Mouse (Mus musculus): Measurements from ENCODE around the gene Als2. TPM values are rescaled to one million over a fixed set of nuclear protein-coding genes. Genes with fewer than 3 reads are reported as not detected.

Gene Als2
- total RNA-seq (2014; rRNA removed) (32.8 and 35.9 TPM in 2 replicates), polyA plus RNA-seq (2015; fragmentation: Nextera tagmentation; extraction: Ambion mirVana) (11.6 and 12.1 TPM in 2 replicates)

- under 1% methylated on average over 58 of the region's 58 CpGs for WGBS
- ATAC-seq = peak; percentile 98
Measured at GRCm38 (mm10) chr1:59236856-59237441, at the start of gene Als2. Gene Als2 (minus strand): TSS chr1:59237231.

GRCm38 (mm10) chr1:59286316-59286850 lies 49.4 kb upstream of the Als2 start:
- no peak overlapping the region for H3K4me2 ChIP-seq (ENCODE audit: low read depth, low read length)
- 77% methylated on average over 13 of the region's 13 CpGs for WGBS

More at GRCm38 (mm10) chr1:59236856-59237441, at the start of gene Als2:
- H3K36me3 ChIP-seq (ENCODE audit: insufficient read depth, low read length) = no peaks in the 10 kb centered on the region
- H3K4me2 ChIP-seq (ENCODE audit: low read depth, low read length) = peak within 1 kb of the TSS; percentile 92
- H3K27me3 ChIP-seq (ENCODE audit: insufficient read depth, low read length) = no peaks in the 10 kb centered on the region
- no peaks in the 10 kb centered on the region for H3K9me3 ChIP-seq (ENCODE audit: low read length)
- H3K27ac ChIP-seq = peak within 1 kb of the TSS; percentile 83
- H3K9ac ChIP-seq (replicated peaks; ENCODE audit: low read length) = peak within 1 kb of the TSS; percentile 81
- no peaks in the 10 kb centered on the region; the same call in 1 of the 2 replicates for H3K4me1 ChIP-seq (ENCODE audit: insufficient read depth, low read length)
- TF ChIP-seq CTCF (IDR thresholded peaks at IDR 0.05; ENCODE audit: low read depth) = no peak
- peak within 1 kb of the TSS; percentile 91 for H3K4me3 ChIP-seq (ENCODE audit: low read length)
- DNase-seq (ENCODE audit: low spot score) = peak; percentile 99

GRCm38 (mm10) chr1:59285880-59286279 lies 48.8 kb upstream of the Als2 start:
- no peaks in the 10 kb centered on the region for H3K9me3 ChIP-seq (ENCODE audit: low read length)
- no peaks in the 10 kb centered on the region for H3K36me3 ChIP-seq (ENCODE audit: insufficient read depth, low read length)
- WGBS = 92% methylated on average over 5 of the region's 5 CpGs

More at GRCm38 (mm10) chr1:59286316-59286850, 49.4 kb upstream of the Als2 start:
- Histone ChIP-seq H3K4me3 (ENCODE audit: low read length) (no peak overlapping the region), H3K36me3 (ENCODE audit: insufficient read depth, low read length) (no peaks in the 10 kb centered on the region), H3K4me1 (ENCODE audit: insufficient read depth, low read length) (no peaks in the 10 kb centered on the region), H3K9ac (replicated peaks; ENCODE audit: low read length) (no peak overlapping the region), H3K27ac (no peak overlapping the region), H3K9me3 (ENCODE audit: low read length) (no peaks in the 10 kb centered on the region), H3K27me3 (ENCODE audit: insufficient read depth, low read length) (no peaks in the 10 kb centered on the region)
- peak; percentile 6; the same call in 1 of the 2 replicates for TF ChIP-seq CTCF (IDR thresholded peaks at IDR 0.05; ENCODE audit: low read depth)
- DNase-seq (ENCODE audit: low spot score) (no peak), ATAC-seq (no peak)

GRCm38 (mm10) chr1:59272189-59272588 lies 35.2 kb upstream of the Als2 start:
- no peak for ATAC-seq
- TF ChIP-seq CTCF (IDR thresholded peaks at IDR 0.05; ENCODE audit: low read depth) = no peak
- WGBS = 62% methylated on average over 3 of the region's 3 CpGs

More at GRCm38 (mm10) chr1:59285880-59286279, 48.8 kb upstream of the Als2 start:
- Histone ChIP-seq H3K9ac (replicated peaks; ENCODE audit: low read length) (no peak overlapping the region), H3K4me3 (ENCODE audit: low read length) (no peak overlapping the region), H3K4me2 (ENCODE audit: low read depth, low read length) (no peak overlapping the region), H3K27me3 (ENCODE audit: insufficient read depth, low read length) (no peaks in the 10 kb centered on the region), H3K27ac (no peak overlapping the region), H3K4me1 (ENCODE audit: insufficient read depth, low read length) (no peaks in the 10 kb centered on the region)
- TF ChIP-seq CTCF (IDR thresholded peaks at IDR 0.05; ENCODE audit: low read depth) = no peak
- DNase-seq (ENCODE audit: low spot score) (no peak), ATAC-seq (no peak)

GRCm38 (mm10) chr1:59269951-59270689 lies 33.1 kb upstream of the Als2 start:
- TF ChIP-seq CTCF (IDR thresholded peaks at IDR 0.05; ENCODE audit: low read depth) = no peak
- no peak for ATAC-seq
- no peaks in the 10 kb centered on the region for H3K4me1 ChIP-seq (ENCODE audit: insufficient read depth, low read length)
- DNase-seq (ENCODE audit: low spot score) = peak; percentile 33
- no peak overlapping the region for H3K4me2 ChIP-seq (ENCODE audit: low read depth, low read length)
- no peaks in the 10 kb centered on the region for H3K27me3 ChIP-seq (ENCODE audit: insufficient read depth, low read length)
- H3K36me3 ChIP-seq (ENCODE audit: insufficient read depth, low read length) = no peaks in the 10 kb centered on the region
- 40% methylated on average over 20 of the region's 20 CpGs for WGBS
- no peak overlapping the region for H3K9ac ChIP-seq (replicated peaks; ENCODE audit: low read length)
- H3K4me3 ChIP-seq (ENCODE audit: low read length) = no peak overlapping the region
- no peaks in the 10 kb centered on the region for H3K9me3 ChIP-seq (ENCODE audit: low read length)
- H3K27ac ChIP-seq = no peak overlapping the region

More at GRCm38 (mm10) chr1:59272189-59272588, 35.2 kb upstream of the Als2 start:
- Histone ChIP-seq H3K4me2 (ENCODE audit: low read depth, low read length) (no peak overlapping the region), H3K4me1 (ENCODE audit: insufficient read depth, low read length) (no peaks in the 10 kb centered on the region), H3K27ac (no peak overlapping the region), H3K27me3 (ENCODE audit: insufficient read depth, low read length) (no peaks in the 10 kb centered on the region), H3K36me3 (ENCODE audit: insufficient read depth, low read length) (no peaks in the 10 kb centered on the region), H3K4me3 (ENCODE audit: low read length) (no peak overlapping the region), H3K9me3 (ENCODE audit: low read length) (no peaks in the 10 kb centered on the region), H3K9ac (replicated peaks; ENCODE audit: low read length) (no peak overlapping the region)
- DNase-seq (ENCODE audit: low spot score) = no peak

- Histone ChIP-seq H3K4me2 (ENCODE audit: low read depth, low read length) (no peak overlapping the region), H3K4me1 (ENCODE audit: insufficient read depth, low read length) (no peaks in the 10 kb centered on the region), H3K36me3 (ENCODE audit: insufficient read depth, low read length) (no peaks in the 10 kb centered on the region), H3K27ac (no peak overlapping the region), H3K27me3 (ENCODE audit: insufficient read depth, low read length) (no peaks in the 10 kb centered on the region), H3K9ac (replicated peaks; ENCODE audit: low read length) (no peak overlapping the region), H3K9me3 (ENCODE audit: low read length) (no peaks in the 10 kb centered on the region), H3K4me3 (ENCODE audit: low read length) (no peak overlapping the region)
- no peak for DNase-seq (ENCODE audit: low spot score)
- 84% methylated on average over 6 of the region's 6 CpGs for WGBS
- ATAC-seq = no peak
- TF ChIP-seq CTCF (IDR thresholded peaks at IDR 0.05; ENCODE audit: low read depth) = no peak
Measured at GRCm38 (mm10) chr1:59269466-59269865, 32.4 kb upstream of the Als2 start.
